Mouse (Mus musculus) cerebellum, adult 9-10 months (tissue): ENCODE results near the gene Aplf.
A peak's percentile ranks its signal among the peaks of the same experiment; 100 is the strongest.
"Not testable (repeated sequence)": the region's sequence is repeated elsewhere in the genome, so short reads cannot be mapped to it uniquely, and the experiment has no call there.

Experiments
- DNase-seq: peaks from one replicate; pipeline ENCODE4 v3.0.0; 2022

Gene Aplf

DNA sequence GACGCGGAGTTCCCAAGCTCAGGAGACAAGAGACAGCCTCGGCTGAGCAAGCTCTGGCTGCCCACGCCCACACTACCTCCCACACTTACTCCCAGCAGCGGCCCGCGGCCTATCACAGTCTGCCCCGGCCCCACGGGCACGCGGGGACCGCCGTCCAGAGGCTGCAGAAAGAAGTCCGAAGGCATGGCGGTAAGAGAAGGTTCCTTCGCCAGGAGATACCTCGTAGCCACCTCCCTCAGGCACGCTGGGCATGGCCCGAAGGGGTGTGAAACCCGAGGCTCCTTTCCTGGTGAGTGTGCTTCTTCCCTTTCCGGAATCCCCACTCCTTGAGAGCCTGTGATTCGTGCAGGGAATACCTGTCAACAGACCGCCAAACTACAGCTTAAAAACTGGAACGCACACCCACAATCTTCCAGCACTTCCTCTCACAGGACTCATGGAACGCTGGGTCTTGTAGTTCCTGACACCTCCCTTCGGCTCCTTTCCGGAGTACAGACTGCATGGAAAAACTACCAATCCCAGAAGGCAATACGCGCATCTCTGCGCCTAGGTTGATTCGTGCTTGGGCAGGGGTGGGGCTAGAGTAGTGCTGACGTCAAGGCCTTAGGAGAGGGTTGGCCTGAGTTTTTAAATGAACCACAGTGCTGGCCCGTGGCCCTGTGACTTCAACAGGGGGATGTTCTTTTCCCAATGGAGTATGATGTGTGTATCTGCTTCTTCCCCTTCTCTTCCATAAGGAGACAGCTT, at the start of gene Aplf:
TSS of gene Aplf (minus strand) at position 423 of the 747 bp plus-strand sequence.
- peak; percentile 96 for DNase-seq

GRCm38 (mm10) chr6:87714091-87714490, 42.1 kb upstream of the Aplf start:
- no peak for DNase-seq

GRCm38 (mm10) chr6:87712311-87712710, 40.3 kb upstream of the Aplf start:
- no peak for DNase-seq

DNA sequence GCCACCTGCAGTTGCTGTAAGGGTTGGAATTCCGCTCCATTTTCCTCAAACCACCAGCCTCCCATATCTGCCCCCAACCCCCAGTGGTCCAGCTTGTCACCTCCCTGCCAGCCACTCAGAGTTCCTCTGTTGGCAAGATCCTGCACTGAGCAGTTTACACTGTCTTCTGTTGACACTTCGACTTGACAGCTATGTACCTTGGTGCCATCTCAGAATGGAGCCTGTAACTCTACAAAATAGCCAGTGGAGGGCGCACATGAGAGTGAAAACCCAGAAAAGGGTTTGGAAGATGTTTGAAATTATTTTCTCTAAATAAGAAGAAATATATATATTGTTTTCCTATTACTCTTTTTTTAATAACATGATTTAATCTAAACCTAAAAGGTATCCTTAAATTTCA, 34.3 kb upstream of the Aplf start:
- peak; percentile 11 for DNase-seq

GRCm38 (mm10) chr6:87696544-87696943, 24.6 kb upstream of the Aplf start:
- DNase-seq: no peak

GRCm38 (mm10) chr6:87695947-87696346, 24.0 kb upstream of the Aplf start:
- no peak for DNase-seq

DNA sequence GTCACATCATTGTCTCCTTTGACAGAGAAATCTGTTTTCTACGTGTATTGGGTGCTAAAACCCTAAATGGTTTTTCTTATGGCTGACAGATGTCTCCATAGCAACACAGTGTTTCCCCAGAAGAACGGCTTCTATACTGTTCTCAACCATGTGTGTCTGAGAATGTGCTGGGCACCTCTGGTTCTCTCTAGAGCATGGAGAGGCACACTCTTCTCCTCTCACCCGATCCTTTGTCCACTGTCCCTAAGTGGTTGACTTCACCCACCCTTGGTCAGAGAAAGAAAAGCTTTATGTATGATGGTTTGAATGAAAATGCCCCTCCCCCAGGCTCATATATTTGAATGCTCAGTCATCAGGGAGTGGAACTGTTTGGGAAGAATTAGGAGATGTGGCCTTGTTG, 8.4 kb upstream of the Aplf start:
- no peak for DNase-seq

DNA sequence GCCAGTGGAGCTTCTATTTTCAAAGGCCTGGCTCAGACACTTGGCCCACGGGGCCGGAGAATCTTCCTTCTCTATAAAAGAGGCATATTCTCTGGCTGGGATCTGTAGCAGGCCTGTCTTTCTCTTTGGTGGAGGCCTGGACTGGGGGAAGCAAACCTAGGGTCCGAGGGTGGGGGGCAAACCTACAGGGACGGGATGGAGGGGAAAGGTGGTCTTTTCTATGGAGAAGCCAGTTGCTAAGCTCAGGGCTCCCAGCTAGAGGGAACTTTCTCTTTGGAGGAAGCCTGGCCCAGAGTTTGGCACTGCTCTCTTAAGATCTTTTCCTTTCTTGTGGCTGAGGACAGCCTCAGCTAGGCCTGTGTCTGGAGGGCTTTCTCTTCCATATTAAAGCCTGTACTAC, 668 bp upstream of the Aplf start:
- DNase-seq: no peak

DNA sequence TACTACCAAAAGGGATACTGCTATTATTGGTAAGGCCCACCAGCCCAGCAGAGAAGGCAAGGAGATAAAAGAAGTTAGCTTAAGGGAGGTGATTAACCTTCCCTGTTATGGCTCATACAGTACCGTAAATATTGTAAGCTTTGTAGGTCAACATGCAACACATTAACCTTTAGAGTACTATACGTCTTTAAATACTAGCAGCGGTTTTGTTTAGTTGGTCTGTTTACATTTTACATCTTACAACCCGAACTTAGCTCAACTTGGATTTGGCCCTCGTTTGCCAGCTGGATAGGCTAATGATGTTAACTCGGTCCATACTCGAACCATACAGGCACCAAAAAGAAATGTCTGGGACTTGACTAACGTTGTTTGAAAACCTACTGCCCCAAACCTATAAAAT, 640 bp downstream of the Aplf start:
- DNase-seq: peak; percentile 15

- peak; percentile 61 for DNase-seq
These were observed 2.0 kb downstream of the Aplf start for GRCm38 (mm10) chr6:87669894-87670588.

DNA sequence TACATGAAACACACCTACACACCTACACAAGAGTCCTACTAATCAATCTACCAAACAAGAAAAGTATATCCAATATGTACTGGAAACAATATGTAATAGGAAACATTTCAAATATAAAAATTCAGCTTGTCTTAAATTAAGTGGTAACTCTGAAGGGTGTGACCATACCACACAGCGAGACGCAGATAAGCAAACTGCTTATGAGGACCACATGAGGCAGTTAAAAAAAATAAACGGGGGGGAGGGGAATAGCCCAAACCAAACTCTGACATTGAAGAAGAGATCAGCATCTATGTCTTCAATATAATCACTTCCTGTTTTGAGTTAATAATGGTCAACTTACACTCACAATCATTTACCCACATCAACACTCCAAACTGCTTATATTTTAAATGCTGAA, 3.3 kb downstream of the Aplf start:
- DNase-seq: no peak

DNA sequence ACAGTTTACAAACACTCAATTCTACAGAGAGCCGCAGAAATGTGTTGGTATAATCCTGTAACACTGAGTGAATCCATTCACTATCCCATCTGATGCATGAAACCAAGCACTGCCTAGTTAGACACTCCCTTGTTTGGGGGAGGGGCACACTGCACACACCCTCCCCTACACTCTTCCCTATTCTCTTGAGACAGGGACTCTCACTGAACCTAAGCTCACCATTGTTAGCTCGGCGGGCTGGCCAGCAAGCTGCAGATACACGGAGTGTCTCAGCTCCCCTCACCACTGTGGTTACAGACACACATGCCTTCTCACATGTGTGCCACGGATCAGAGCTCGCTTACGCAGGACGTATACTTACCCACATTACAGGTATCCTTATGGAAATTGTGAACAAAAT, 4.2 kb downstream of the Aplf start:
- no peak for DNase-seq

DNA sequence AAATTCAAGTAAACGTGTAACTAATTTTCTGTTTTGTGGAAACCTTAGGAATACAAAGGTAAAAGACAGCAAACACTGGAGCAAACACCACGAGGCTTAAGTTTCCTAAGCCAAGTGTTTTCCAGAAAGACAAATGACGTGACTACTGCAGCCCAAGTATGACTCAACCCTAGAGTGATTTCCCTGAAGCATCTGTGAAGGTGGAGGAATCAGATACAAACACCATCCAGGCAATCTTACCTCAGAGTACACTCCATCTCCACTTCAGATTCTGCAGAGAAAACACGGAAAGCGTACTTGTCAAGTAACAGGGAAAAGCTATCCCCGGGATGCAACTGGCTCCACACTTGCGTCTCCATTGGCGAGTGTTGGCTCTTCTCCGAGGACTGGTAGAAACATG, 8.5 kb downstream of the Aplf start:
- no peak for DNase-seq

GRCm38 (mm10) chr6:87662197-87662596, 9.8 kb downstream of the Aplf start:
- no peak for DNase-seq

GRCm38 (mm10) chr6:87661707-87662106, 10.3 kb downstream of the Aplf start:
- no peak for DNase-seq

GRCm38 (mm10) chr6:87658816-87659215, 13.2 kb downstream of the Aplf start:
- no peak for DNase-seq

- no peak for DNase-seq
These were observed 17.9 kb downstream of the Aplf start for GRCm38 (mm10) chr6:87653904-87654638.

DNA sequence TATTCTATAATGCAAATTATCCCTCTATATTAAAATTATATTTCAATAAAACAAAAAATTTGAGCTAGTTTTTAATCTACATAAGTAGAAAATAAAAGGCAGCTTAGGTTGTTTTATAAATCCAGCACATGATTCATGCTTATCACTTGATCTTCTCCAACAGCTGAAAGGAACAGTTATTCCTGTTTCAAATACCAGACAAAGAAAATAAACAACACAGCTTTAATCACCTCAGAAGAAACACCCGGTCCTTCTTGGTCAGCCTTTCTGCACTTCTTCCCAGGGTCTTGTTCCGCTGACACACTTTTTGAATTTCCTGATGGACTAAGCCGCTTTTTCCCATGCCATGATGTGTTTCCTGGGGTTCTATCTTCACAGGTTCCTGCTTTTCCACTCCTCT, 18.5 kb downstream of the Aplf start:
- no peak for DNase-seq

DNA sequence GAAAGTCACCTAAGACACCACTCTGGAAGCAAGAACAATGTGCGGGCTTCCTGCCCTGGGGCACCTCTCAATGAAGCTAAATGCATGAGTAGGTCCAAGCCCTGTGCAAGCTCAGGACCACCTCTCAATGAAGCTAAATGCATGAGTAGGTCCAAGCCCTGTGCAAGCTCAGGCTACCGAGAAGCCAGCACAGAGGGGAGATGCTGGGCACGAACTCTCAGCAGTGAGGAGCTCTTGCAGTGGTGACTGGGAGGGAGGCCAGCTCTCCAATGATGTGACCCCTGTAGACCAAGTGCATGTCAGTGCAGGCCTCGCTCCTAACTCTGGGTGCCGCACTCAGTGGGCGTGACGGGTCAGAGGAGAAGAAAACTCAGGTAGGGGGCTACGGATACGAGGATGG, 19.3 kb downstream of the Aplf start:
- DNase-seq: no peak

DNA sequence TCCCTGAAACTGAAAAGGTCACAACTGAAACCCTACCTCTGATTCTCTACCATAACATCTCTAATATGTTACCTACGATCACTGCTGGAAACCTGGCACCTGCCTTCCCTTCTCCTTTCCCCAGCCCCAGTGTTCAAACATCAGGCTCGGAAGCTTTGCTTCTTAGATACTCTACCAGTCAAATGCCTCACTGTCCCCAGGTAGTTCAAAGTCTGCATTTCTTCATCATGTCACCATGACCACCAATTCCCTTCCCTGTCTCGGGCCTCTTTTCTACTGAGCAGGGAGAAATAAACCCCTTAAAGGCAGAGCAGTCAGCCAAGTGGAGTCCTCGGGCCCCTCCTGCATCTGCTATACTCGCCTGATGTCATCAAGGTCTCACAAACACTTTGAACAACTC, 20.2 kb downstream of the Aplf start:
- no peak for DNase-seq

- no peak for DNase-seq
These were observed 33.8 kb downstream of the Aplf start for GRCm38 (mm10) chr6:87638134-87638660.

- DNase-seq: no peak
These were observed 39.8 kb downstream of the Aplf start for GRCm38 (mm10) chr6:87632176-87632575.

DNA sequence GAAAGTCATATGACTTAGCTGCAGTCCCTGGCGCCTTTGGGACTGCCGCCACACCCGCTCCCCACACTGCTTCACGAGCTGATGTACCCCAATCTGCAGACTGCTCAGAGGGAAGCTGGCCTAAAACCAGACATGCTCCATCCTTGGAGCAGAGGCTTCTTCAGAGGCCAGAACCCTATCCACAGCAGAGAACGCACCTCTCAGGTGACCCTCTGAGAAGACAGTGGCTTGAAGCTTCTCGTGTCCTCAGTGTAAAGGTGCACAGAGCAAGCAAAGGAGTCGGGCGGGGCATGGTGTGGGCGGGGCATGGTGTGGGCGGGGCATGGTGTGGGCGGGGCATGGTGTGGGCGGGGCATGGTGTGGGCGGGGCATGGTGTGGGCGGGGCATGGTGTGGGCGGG, 43.1 kb downstream of the Aplf start:
- not testable (repeated sequence) for DNase-seq

- no peak for DNase-seq
These were observed 48.8 kb downstream of the Aplf start for GRCm38 (mm10) chr6:87623151-87623550.
